Mouse (Mus musculus): ENCODE results near the gene Cdc40.
"Not testable (repeated sequence)": the region's sequence is repeated elsewhere in the genome, so short reads cannot be mapped to it uniquely, and the experiment has no call there.

Gene Cdc40

GRCm38 (mm10) chr10:40857599-40857998, 25.5 kb downstream of the Cdc40 start:
- DNase-seq (ENCODE audit: low read depth), result no peak

GRCm38 (mm10) chr10:40856703-40857102, 26.4 kb downstream of the Cdc40 start:
- DNase-seq (ENCODE audit: low read depth), result no peak

GRCm38 (mm10) chr10:40855616-40856015, 27.5 kb downstream of the Cdc40 start:
- no peak for DNase-seq (ENCODE audit: low read depth)

DNA sequence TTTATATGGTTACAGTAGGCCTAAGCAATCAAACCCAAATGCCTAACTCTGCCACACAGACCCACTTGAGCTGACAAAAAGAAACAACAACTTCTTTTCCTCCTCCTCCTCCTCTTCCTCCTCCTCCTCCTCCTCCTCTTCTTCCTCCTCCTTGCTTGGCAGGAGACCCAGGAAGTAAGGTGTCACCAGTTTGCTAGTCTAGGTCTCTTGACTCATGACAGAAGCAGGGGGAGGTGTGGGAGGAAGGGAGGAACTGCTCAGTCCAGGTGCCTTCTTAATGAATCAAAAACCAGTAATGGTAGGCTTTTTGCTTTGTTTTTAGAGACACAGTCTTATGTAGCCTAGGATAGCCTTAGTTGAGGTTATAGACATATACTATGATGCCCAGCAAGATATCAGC, 32.0 kb downstream of the Cdc40 start:
- no peak for DNase-seq (ENCODE audit: low read depth)

GRCm38 (mm10) chr10:40850644-40851043, 32.5 kb downstream of the Cdc40 start:
- no peak for DNase-seq (ENCODE audit: low read depth)

- no peak for DNase-seq (ENCODE audit: low read depth)
Observed at GRCm38 (mm10) chr10:40847176-40847874, 35.8 kb downstream of the Cdc40 start.

DNA sequence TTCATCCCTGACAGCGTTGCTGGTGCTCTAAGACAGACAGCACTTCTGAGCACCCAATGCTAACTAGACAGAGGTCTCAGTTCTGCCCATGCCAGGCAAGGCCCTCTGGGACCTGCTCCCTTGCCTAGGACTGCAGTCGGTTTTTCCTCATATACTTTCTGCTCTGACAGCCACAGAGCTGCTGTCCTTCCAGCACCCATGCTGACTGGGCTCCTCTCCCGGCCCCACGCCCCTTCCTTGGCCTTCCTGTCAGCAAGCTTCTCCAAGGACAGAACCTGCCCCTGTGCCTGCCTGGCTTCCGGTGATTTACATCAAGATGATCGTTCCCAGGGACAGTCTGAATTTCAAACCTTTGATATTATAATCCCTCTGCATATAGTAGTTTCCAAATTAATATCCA, 37.5 kb downstream of the Cdc40 start:
- no peak for DNase-seq (ENCODE audit: low read depth)

GRCm38 (mm10) chr10:40844546-40844945, 38.6 kb downstream of the Cdc40 start:
- no peak for DNase-seq (ENCODE audit: low read depth)

- no peak for DNase-seq (ENCODE audit: low read depth)
Observed at GRCm38 (mm10) chr10:40843841-40844240, 39.3 kb downstream of the Cdc40 start.

- no peak for DNase-seq (ENCODE audit: low read depth)
Observed at GRCm38 (mm10) chr10:40840086-40840485, 43.0 kb downstream of the Cdc40 start.

DNA sequence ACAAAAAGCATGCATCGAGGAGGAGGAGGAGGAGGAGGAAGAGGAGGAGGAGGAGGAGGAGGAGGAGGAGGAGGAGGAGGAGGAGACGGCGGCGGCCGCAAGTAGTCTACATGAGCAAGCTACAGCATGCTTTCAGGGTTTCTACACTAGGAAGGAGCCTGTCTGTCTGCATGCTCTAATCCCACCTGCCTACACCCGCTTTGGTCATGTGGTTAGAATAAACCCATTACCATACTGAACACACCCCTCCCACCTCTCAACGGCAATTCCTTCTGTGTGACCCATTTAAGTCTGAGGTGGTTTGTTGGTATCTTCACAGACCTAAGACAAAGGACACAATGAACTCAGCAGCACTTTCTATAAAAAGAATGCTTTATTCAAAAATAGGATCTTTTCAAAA, 51.8 kb downstream of the Cdc40 start:
- no peak for DNase-seq (ENCODE audit: low read depth)

DNA sequence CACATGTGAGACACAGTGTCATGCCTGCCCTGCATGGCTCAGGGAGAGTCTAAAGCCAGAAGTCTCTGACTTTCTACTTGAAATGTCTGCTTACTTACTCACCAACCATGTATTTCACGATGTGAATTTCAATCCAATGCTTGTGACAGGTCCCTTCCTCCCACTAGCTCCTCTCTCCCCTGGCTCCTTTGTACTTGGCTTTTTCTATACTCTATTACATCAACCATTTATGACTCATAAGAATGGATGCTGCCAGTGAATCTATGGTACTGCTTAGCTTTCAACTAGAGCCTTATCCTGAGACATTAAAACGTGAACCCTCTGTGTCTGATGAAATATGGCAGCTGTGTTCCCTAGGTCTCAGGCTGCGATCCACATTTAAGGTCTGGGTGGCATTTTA, 52.8 kb downstream of the Cdc40 start:
- no peak for DNase-seq (ENCODE audit: low read depth)

- DNase-seq (ENCODE audit: low read depth), result no peak
Observed at GRCm38 (mm10) chr10:40827706-40828105, 55.4 kb downstream of the Cdc40 start.

DNA sequence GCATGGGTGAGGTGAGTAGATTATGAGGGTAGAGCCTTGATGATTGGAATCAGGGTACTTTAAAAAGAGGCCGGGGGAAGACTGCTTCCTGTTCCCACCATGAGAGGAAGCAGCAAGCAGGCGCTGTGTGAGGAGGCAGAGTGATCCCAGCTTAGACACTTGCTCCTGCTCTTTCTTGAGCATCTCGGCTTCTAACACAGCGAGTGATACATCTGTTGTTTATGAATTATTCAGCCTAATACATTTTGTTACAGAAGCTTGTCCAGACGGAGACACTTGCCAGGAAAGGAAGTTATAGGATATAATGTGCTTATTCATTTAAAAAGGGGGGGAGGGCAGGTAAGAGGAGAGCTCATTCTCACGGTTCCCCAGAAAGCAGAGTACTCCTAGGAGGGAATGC, 57.2 kb downstream of the Cdc40 start:
- no peak for DNase-seq (ENCODE audit: low read depth)

- no peak for DNase-seq (ENCODE audit: low read depth)
Observed at GRCm38 (mm10) chr10:40816471-40816870, 66.6 kb downstream of the Cdc40 start.

DNA sequence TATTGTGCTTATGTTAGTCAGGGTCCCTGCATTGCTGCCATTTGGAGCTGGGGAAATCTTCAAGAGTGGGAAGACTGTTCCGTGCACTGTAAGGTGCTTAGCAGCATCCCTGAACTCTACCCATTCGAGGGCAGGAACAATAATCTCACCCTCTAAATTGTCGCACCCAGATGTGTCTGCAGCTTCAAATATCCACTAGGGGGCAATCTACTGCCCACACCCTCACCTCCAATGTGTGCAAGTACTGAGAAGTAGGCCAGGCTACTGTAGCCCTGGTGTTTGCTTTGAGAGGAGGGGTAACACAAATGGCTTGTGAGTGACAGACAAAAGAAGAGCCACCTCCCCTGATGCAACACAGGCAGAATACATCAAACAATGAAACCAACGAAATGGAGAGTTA, 69.5 kb downstream of the Cdc40 start:
- DNase-seq (ENCODE audit: low read depth), result no peak

GRCm38 (mm10) chr10:40809411-40809910, 73.7 kb downstream of the Cdc40 start:
- DNase-seq (ENCODE audit: low read depth), result not testable (repeated sequence)

GRCm38 (mm10) chr10:40806221-40806620, 76.9 kb downstream of the Cdc40 start:
- no peak for DNase-seq (ENCODE audit: low read depth)

DNA sequence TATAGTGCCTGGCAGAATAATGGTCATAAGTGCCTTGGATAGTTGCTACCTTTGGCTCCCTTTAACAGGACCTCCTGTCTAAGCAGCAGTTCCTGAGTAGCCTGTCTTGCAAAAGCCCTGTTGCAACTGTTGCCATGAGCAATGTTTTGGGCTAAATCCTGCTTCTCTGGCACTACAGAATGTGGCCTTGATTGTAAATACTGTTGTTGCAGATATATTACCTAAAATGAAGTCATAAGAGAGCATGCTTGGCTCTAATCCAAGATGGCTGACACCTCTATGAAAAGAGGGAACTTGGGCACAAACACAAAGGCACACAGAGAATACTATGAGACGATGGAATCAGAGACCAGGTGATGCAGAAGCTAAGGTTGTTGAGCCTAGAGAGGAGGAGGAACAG, 77.9 kb downstream of the Cdc40 start:
- DNase-seq (ENCODE audit: low read depth), result no peak

DNA sequence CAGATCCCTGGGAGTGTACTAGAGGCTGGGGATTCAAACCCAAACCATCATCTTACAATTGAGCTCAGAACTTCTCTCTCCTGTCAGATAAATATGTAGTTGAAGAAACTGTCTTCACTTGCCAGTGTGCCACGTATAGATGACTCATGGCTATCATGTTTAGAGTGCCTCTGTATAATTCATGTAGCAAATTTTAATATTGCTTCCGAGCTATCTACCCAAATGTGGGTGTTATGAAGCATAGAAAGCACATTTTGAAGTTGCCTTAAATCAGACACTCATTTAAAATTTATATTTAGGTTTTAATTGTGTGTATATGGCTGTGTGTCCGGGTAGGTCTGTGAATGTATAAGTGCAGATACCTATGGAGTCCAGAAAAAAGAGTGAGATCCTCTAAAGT, 91.0 kb downstream of the Cdc40 start:
- no peak for DNase-seq (ENCODE audit: low read depth)

DNA sequence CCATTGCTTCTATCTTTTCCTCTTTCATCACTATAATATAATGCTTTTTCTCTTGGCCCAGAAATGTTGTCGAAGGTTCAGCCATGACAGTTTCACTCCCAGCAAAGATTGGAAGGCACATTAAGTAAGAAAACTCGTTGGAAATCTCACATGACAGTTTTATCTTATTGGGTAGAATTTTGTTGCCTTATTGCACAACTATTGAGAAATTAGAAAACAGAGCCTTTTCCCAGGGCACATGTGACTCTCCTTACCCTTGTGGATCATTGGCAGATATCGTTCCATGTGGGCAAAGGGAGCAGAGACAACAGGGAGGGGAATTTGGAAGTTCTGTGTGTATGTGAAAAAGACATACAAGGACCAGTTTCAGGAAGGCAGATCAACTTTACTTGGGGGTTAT, 92.7 kb downstream of the Cdc40 start:
- DNase-seq (ENCODE audit: low read depth), result no peak
